Mouse (Mus musculus): ENCODE data around the gene Cldn10. TPM values are rescaled to one million over a fixed set of nuclear protein-coding genes. Genes with fewer than 3 reads are reported as not detected.

The Cldn10 gene
- polyA plus RNA-seq, 1 experiment, result 36.4 TPM

DNA sequence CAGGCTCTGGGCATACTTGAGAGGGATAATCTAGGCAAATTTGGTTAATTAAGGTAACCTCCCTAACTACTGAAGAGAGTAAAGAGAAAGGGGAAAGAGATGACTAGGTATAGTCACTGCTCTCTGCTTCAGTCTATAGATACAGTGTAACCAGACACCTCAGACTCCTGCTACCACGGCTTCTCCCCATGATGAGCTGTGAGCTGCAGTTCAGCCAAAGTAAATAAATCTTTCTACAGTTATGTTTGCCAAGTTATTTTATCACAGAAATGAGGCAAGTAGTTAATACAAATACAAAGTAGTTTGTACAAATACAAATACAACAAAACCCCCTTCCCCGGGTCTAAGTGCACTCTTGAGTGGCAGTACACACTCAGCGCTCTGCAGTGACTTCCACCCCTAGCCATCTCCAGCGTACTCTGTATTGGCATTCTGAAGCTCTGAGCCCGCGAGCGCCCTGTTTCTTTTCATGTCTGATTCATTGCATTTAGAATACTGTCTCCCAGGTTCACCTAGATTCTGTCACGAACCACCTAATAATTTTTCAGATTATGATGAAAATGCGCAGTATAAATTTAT lies 23.7 kb upstream of the Cldn10 start:
- H3K27ac ChIP-seq (ENCODE audit: insufficient read depth, low read length), result no peak overlapping the region
- no peak overlapping the region for H3K4me3 ChIP-seq (ENCODE audit: insufficient read depth, low read length)
- no peaks in the 10 kb centered on the region for H3K4me1 ChIP-seq (ENCODE audit: control insufficient read depth, insufficient read depth, low read length)
- no peak for TF ChIP-seq POLR2A (IDR thresholded peaks at IDR 0.05; ENCODE audit: extremely low read depth, insufficient read depth, low read length)
- no peak for TF ChIP-seq CTCF (IDR thresholded peaks at IDR 0.05; ENCODE audit: extremely low read depth, insufficient read depth, low read length)

- Histone ChIP-seq H3K4me3 (ENCODE audit: insufficient read depth, low read length) (no peak overlapping the region), H3K4me1 (ENCODE audit: control insufficient read depth, insufficient read depth, low read length) (no peaks in the 10 kb centered on the region), H3K27ac (ENCODE audit: insufficient read depth, low read length) (no peak overlapping the region)
- TF ChIP-seq CTCF (IDR thresholded peaks at IDR 0.05; ENCODE audit: extremely low read depth, insufficient read depth, low read length), result no peak
- TF ChIP-seq POLR2A (IDR thresholded peaks at IDR 0.05; ENCODE audit: extremely low read depth, insufficient read depth, low read length), result no peak
Measured at GRCm38 (mm10) chr14:118765306-118765705, 22.4 kb upstream of the Cldn10 start.

- TF ChIP-seq POLR2A (IDR thresholded peaks at IDR 0.05; ENCODE audit: extremely low read depth, insufficient read depth, low read length), result no peak
- no peak overlapping the region for H3K27ac ChIP-seq (ENCODE audit: insufficient read depth, low read length)
- H3K4me3 ChIP-seq (ENCODE audit: insufficient read depth, low read length), result no peak overlapping the region
- H3K4me1 ChIP-seq (ENCODE audit: control insufficient read depth, insufficient read depth, low read length), result no peaks in the 10 kb centered on the region
Measured at GRCm38 (mm10) chr14:118765951-118766350, 21.8 kb upstream of the Cldn10 start.

GRCm38 (mm10) chr14:118766368-118766767 lies 21.3 kb upstream of the Cldn10 start:
- Histone ChIP-seq H3K4me3 (ENCODE audit: insufficient read depth, low read length) (no peak overlapping the region), H3K4me1 (ENCODE audit: control insufficient read depth, insufficient read depth, low read length) (no peaks in the 10 kb centered on the region), H3K27ac (ENCODE audit: insufficient read depth, low read length) (no peak overlapping the region)
- TF ChIP-seq CTCF (IDR thresholded peaks at IDR 0.05; ENCODE audit: extremely low read depth, insufficient read depth, low read length), result no peak
- no peak for TF ChIP-seq POLR2A (IDR thresholded peaks at IDR 0.05; ENCODE audit: extremely low read depth, insufficient read depth, low read length)

GRCm38 (mm10) chr14:118767673-118768353 lies 19.9 kb upstream of the Cldn10 start:
- TF ChIP-seq POLR2A (IDR thresholded peaks at IDR 0.05; ENCODE audit: extremely low read depth, insufficient read depth, low read length), result no peak
- TF ChIP-seq CTCF (IDR thresholded peaks at IDR 0.05; ENCODE audit: extremely low read depth, insufficient read depth, low read length), result peak; percentile 99
- H3K4me3 ChIP-seq (ENCODE audit: insufficient read depth, low read length), result no peak overlapping the region

GRCm38 (mm10) chr14:118768354-118768713 lies 19.4 kb upstream of the Cldn10 start:
- no peak overlapping the region for H3K27ac ChIP-seq (ENCODE audit: insufficient read depth, low read length)
- H3K4me1 ChIP-seq (ENCODE audit: control insufficient read depth, insufficient read depth, low read length), result no peaks in the 10 kb centered on the region
- no peak for TF ChIP-seq CTCF (IDR thresholded peaks at IDR 0.05; ENCODE audit: extremely low read depth, insufficient read depth, low read length)
- no peak for TF ChIP-seq POLR2A (IDR thresholded peaks at IDR 0.05; ENCODE audit: extremely low read depth, insufficient read depth, low read length)
- H3K4me3 ChIP-seq (ENCODE audit: insufficient read depth, low read length), result no peak overlapping the region

More at GRCm38 (mm10) chr14:118767673-118768353, 19.9 kb upstream of the Cldn10 start:
- Histone ChIP-seq H3K27ac (ENCODE audit: insufficient read depth, low read length) (no peak overlapping the region), H3K4me1 (ENCODE audit: control insufficient read depth, insufficient read depth, low read length) (no peaks in the 10 kb centered on the region)

- TF ChIP-seq POLR2A (IDR thresholded peaks at IDR 0.05; ENCODE audit: extremely low read depth, insufficient read depth, low read length) (no peak), CTCF (IDR thresholded peaks at IDR 0.05; ENCODE audit: extremely low read depth, insufficient read depth, low read length) (no peak)
Measured at GRCm38 (mm10) chr14:118773668-118774067, 14.0 kb upstream of the Cldn10 start.

GRCm38 (mm10) chr14:118774507-118775428 lies 12.9 kb upstream of the Cldn10 start:
- TF ChIP-seq CTCF (IDR thresholded peaks at IDR 0.05; ENCODE audit: extremely low read depth, insufficient read depth, low read length) (peak; percentile 47; the same call in 1 of the 2 replicates), POLR2A (IDR thresholded peaks at IDR 0.05; ENCODE audit: extremely low read depth, insufficient read depth, low read length) (no peak)
- Histone ChIP-seq H3K27ac (ENCODE audit: insufficient read depth, low read length) (no peak overlapping the region), H3K4me3 (ENCODE audit: insufficient read depth, low read length) (no peak overlapping the region), H3K4me1 (ENCODE audit: control insufficient read depth, insufficient read depth, low read length) (no peaks in the 10 kb centered on the region)

More at GRCm38 (mm10) chr14:118773668-118774067, 14.0 kb upstream of the Cldn10 start:
- Histone ChIP-seq H3K4me3 (ENCODE audit: insufficient read depth, low read length) (no peak overlapping the region), H3K4me1 (ENCODE audit: control insufficient read depth, insufficient read depth, low read length) (no peaks in the 10 kb centered on the region), H3K27ac (ENCODE audit: insufficient read depth, low read length) (no peak overlapping the region)

DNA sequence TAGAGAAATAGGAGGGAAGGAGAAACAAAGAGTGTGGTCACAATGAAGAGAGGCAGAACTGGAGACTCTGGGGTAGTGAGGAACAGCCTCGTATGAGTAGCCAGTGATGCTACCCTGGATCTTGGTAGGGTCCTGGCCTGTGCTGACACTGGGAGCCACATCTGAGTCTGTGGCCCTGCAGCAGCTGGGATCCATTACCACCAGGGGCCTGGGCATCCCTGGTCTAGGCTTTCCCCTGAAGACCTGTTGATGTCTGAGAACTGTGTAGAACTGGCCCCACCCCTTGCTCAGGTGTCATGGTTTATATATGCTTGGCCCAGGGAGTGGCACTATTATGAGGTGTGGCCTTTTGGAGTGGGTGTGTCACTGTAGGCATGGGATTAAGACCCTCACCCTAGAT lies 12.2 kb upstream of the Cldn10 start:
- Histone ChIP-seq H3K4me1 (ENCODE audit: control insufficient read depth, insufficient read depth, low read length) (no peaks in the 10 kb centered on the region), H3K27ac (ENCODE audit: insufficient read depth, low read length) (no peak overlapping the region), H3K4me3 (ENCODE audit: insufficient read depth, low read length) (no peak overlapping the region)
- no peak for TF ChIP-seq POLR2A (IDR thresholded peaks at IDR 0.05; ENCODE audit: extremely low read depth, insufficient read depth, low read length)
- TF ChIP-seq CTCF (IDR thresholded peaks at IDR 0.05; ENCODE audit: extremely low read depth, insufficient read depth, low read length), result no peak

All from cortical plate, adult 2 months (tissue).